Mouse (Mus musculus) small intestine, adult 2 months (tissue): ENCODE measurements at regions not wholly inside any gene's neighbourhood (a gene's known extent, or its start where the extent isn't known, plus 50 kb on each side); places are given as distances from the start of the nearest gene placed in this dataset.

ENCODE experiments used
- H3K27ac ChIP-seq: fragments of 200-500 bp; 2 replicates; pipeline ENCODE4 v1.5.1; 2012; ENCODE audit warnings: low read depth, low read length, control low read depth, inconsistent platforms; ENCODE audit not compliant: insufficient read depth
- H3K27me3 ChIP-seq: fragments of 200-500 bp; 2 replicates; pipeline ENCODE4 v1.6.1; 2012; ENCODE audit warnings: mild to moderate bottlenecking, moderate library complexity, low read length, inconsistent platforms; ENCODE audit not compliant: control insufficient read depth, insufficient read depth
- H3K36me3 ChIP-seq: fragments of 200-500 bp; 2 replicates; pipeline ENCODE4 v1.6.1; 2012; ENCODE audit warnings: mild to moderate bottlenecking, low read length, control low read depth, inconsistent platforms; ENCODE audit not compliant: control insufficient read depth, insufficient read depth
- H3K4me1 ChIP-seq: fragments of 200-500 bp; 2 replicates; pipeline ENCODE4 v1.6.1; 2012; ENCODE audit warnings: low read length, inconsistent platforms, mixed read lengths; ENCODE audit not compliant: control insufficient read depth, insufficient read depth, insufficient read length
- H3K4me3 ChIP-seq: fragments of 200-500 bp; 2 replicates; pipeline ENCODE4 v1.5.1; 2012; ENCODE audit warnings: low read depth, mild to moderate bottlenecking, control low read depth, inconsistent platforms, low read length, moderate library complexity
- CTCF ChIP-seq: fragments of 200-500 bp; IDR thresholded peaks from 2 replicates; pipeline ENCODE4 v1.5.1; 2012; ENCODE audit warnings: low read depth, mild to moderate bottlenecking, control low read depth, inconsistent platforms, low read length, moderate library complexity, mixed read lengths; ENCODE audit not compliant: insufficient replicate concordance, insufficient read length; ENCODE audit errors: extremely low read depth
- POLR2A ChIP-seq: fragments of 200-500 bp; IDR thresholded peaks from 2 replicates; pipeline ENCODE4 v1.6.1; 2012; ENCODE audit warnings: low read depth, mild to moderate bottlenecking, control low read depth, inconsistent platforms, low read length, moderate library complexity
- WGBS: fragments of 180-500 bp; shearing (Covaris S2); methylation state at CpG from one replicate; pipeline ENCODE4 v1.1.7; 2018; 5-methylcytosine and 5-hydroxymethylcytosine counted together

DNA sequence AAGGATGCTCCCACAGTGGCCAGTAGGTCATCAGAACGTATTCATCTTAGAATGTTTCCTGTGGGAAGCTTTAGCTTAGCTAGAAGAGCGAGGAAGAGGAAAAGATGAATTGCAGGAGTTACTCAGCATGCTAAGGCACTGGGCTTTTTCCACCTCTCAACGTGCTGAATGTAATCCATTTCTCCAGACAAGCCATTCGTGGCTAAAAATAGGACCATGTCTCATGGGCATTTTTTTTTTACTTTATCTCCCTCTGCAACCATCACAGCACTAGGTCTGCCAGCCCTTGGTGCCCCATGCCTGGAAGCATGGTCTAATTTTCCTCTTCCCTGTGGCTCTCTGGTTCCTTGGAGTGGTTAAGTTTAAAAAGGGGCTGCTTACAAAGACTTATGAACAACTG lies 235.3 kb upstream of the Zfp637 start:
- Histone ChIP-seq H3K4me3 (no peak overlapping the region), H3K27me3 (no peaks in the 10 kb centered on the region), H3K4me1 (no peaks in the 10 kb centered on the region), H3K27ac (no peak overlapping the region), H3K36me3 (no peaks in the 10 kb centered on the region)
- WGBS, result 60% methylated on average over 4 of the region's 4 CpGs
- TF ChIP-seq CTCF, result no peak
- no peak for TF ChIP-seq POLR2A

DNA sequence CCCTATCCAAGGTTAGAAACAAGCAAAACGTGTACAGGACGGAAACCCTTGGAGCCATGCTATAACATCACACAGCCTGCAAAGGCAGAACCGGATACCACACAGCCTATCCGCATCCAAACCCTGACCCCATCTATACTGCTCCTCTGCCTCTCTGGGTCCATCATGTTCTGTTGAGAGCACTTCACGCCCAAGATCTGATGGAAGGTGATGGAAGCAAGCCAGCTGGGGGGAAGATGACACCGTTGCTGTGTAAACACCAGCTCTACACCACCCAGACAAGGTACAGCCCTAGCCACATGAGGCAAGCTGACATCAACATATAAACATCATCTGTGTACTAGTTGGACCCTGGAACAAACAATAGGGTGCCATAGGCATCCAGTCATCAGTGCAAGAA lies 234.8 kb upstream of the Zfp637 start:
- no peak overlapping the region for H3K27ac ChIP-seq
- no peaks in the 10 kb centered on the region for H3K36me3 ChIP-seq
- H3K27me3 ChIP-seq, result no peaks in the 10 kb centered on the region
- WGBS, result 84% methylated on average over 6 of the region's 6 CpGs
- no peaks in the 10 kb centered on the region for H3K4me1 ChIP-seq
- TF ChIP-seq POLR2A (no peak), CTCF (no peak)
- no peak overlapping the region for H3K4me3 ChIP-seq

DNA sequence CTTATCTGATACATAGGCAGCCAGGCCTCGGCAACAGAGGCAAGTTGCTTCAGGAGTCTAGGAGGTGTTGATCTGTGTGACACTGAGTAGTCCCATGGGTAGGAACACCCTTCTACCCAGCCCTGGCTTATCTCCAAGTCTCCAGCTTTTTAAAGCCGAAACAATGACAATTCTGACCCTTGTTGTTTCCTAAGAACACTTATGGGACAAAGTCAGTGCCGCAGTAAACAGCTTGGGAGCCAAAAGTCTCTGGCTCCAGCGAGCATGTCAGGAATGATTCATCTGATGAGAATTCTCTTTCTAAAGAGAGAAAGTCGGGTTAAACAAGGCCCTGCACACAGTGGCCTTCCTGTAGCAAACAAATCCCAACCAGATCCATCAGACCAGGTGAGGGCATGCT lies 234.0 kb upstream of the Zfp637 start:
- peak overlapping the region; percentile 16; the same call in 1 of the 2 replicates for H3K27ac ChIP-seq
- WGBS, result 55% methylated on average over 5 of the region's 5 CpGs
- TF ChIP-seq POLR2A (no peak), CTCF (no peak)
- no peaks in the 10 kb centered on the region for H3K27me3 ChIP-seq
- H3K36me3 ChIP-seq, result no peaks in the 10 kb centered on the region
- no peak overlapping the region for H3K4me3 ChIP-seq
- H3K4me1 ChIP-seq, result no peaks in the 10 kb centered on the region

DNA sequence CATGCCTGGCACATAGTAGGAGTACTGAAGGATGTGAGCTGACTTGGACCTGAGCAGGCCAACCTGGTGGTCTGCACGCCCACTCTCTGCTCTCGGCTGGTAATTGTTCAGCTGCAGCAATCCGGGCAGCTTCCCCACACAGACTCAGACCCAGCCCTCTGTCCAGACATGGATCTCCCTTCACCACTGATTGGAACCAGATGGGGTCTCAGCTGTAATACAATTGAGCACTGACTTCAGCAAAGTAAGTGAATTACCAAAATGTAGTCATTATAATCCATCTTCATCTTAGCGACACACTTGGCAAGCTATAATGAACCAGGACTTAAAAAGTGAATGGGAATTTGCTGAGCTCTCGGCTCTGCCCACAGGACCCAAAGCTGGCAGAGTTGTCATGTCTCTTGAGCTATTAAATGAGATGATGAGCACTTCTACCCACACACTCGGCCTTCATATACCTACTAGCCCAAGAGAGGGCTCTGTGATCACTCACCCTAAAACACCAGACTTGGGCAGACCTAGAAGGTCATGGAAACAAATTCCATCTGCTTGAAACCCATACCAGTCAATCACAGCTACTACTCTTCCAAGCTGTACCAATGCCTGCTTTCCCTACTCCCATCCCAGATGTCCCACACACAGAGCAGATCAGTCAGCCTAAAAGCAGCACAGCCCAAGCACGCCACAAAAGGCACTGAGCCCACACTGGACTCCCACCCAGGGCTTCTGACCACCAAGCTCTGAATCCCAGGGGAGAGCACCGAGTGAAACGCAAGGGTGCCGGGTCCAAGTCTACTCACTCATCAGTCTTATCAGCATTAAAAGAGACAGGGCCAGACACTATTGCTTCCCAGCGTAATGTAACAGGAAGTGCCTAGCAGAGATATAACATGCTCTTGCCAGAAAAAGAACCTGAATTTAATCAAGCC lies 231.2 kb upstream of the Zfp637 start:
- 66% methylated on average over 11 of the region's 11 CpGs for WGBS

DNA sequence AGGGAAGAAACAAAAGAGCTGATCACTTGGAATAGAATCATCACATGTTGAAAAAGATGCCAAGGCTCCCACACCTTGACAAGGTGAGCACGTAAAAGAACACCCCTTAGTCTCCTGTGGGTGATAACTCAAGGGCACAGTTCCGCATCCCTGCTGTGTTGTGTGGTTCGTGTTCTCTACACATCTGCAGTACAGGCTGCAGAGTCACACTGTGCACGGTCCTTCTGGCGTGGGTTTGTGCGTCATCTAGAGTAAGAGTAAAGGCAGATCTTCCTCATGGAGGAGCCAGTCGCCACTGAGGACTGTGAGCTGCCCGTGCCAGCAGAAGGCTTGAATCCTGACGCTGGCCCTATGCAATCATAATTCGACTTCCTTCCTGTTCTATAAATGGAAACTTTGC lies 229.7 kb upstream of the Zfp637 start:
- Histone ChIP-seq H3K4me1 (no peaks in the 10 kb centered on the region), H3K4me3 (no peak overlapping the region), H3K27me3 (no peaks in the 10 kb centered on the region), H3K36me3 (no peaks in the 10 kb centered on the region), H3K27ac (no peak overlapping the region)
- 74% methylated on average over 10 of the region's 10 CpGs for WGBS
- TF ChIP-seq POLR2A, result no peak
- TF ChIP-seq CTCF, result no peak

More for the DNA sequence above, 231.2 kb upstream of the Zfp637 start:
- Histone ChIP-seq H3K4me3 (no peak overlapping the region), H3K27me3 (no peaks in the 10 kb centered on the region), H3K27ac (no peak overlapping the region), H3K36me3 (no peaks in the 10 kb centered on the region), H3K4me1 (no peaks in the 10 kb centered on the region)
- no peak for TF ChIP-seq POLR2A
- TF ChIP-seq CTCF, result no peak

DNA sequence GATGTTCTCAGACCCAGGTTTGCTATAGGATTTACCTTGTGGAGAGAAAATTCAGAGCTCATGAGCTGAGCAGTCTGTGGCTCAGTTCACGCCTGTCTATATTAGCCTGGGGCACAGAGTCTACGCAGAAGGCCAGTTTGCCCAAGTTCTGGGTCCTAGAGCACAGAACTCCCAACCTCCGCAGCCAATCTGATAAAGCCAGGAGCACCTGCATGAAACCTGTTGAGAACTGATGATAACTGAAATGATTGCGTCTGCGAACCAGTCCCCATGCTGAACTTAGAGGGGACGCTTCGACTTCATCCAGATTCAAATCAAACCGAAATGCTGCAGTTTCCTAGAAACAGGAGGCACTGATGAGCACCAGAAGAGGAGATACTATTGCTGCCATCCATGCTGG lies 229.0 kb upstream of the Zfp637 start:
- WGBS, result 57% methylated on average over 8 of the region's 8 CpGs
- no peak overlapping the region for H3K27ac ChIP-seq
- no peaks in the 10 kb centered on the region for H3K4me1 ChIP-seq
- H3K4me3 ChIP-seq, result no peak overlapping the region
- no peaks in the 10 kb centered on the region for H3K36me3 ChIP-seq
- H3K27me3 ChIP-seq, result no peaks in the 10 kb centered on the region
- no peak for TF ChIP-seq POLR2A
- TF ChIP-seq CTCF, result no peak

DNA sequence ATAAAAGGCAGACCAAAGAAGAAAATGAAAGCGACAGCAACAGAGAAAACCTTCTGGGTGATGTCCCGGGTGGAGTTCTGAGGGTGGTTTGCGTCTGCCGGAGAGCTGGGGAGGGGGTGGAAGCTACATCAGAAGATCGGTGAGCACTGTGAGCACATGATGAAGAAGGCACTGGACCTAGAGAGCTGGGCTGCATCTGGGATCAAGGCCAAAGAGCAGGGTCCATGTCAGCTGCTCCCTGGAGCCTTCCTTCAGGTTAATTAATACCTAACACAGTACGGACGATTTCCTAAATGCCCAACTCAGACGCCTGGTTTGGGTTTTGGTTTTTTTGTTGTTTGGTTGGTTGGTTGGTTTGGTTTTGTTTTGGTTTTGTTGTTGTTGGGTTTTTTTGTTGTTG lies 228.6 kb upstream of the Zfp637 start:
- no peak for TF ChIP-seq CTCF
- no peak for TF ChIP-seq POLR2A
- whole genome bisulfite sequencing, result 41% methylated on average over 8 of the region's 8 CpGs
- peak overlapping the region; percentile 20; the same call in 1 of the 2 replicates for H3K4me3 ChIP-seq

More for the DNA sequence above, 228.6 kb upstream of the Zfp637 start:
- Histone ChIP-seq H3K27me3 (no peaks in the 10 kb centered on the region), H3K4me1 (no peaks in the 10 kb centered on the region), H3K27ac (no peak overlapping the region), H3K36me3 (no peaks in the 10 kb centered on the region)
